Mouse (Mus musculus) left cerebral cortex, adult 18-20 months (tissue): ENCODE measurements around the gene 1700025G04Rik. TPM values are rescaled to one million over a fixed set of nuclear protein-coding genes. Genes with fewer than 3 reads are reported as not detected.
A peak's percentile ranks its signal among the peaks of the same experiment; 100 is the strongest.
"Not testable (repeated sequence)": the region's sequence is repeated elsewhere in the genome, so short reads cannot be mapped to it uniquely, and the experiment has no call there.

Source experiments
- DNase-seq, 2 experiments: peaks; one replicate each; pipeline ENCODE4 v3.0.0; 2021 to 2022; ENCODE audit warnings: low spot score in 2 of 2, mixed read lengths in 1 of 2
- total RNA-seq, 2 experiments: library from RNA; stranded (reverse); gene quantifications; 2 replicates each; pipeline ENCODE4 v1.2.3; 2021

1700025G04Rik gene
- total RNA-seq, 2 experiments from 2014 or later, result 69.7 to 72.8 TPM

GRCm38 (mm10) chr1:151863135-151863796 is 226.7 kb downstream of the 1700025G04Rik start:
- DNase-seq, result no peak

GRCm38 (mm10) chr1:151862109-151862508 is 227.8 kb downstream of the 1700025G04Rik start:
- DNase-seq, result no peak

GRCm38 (mm10) chr1:151861334-151861995 is 228.5 kb downstream of the 1700025G04Rik start:
- DNase-seq, result no peak

- DNase-seq, result no peak
Observed at GRCm38 (mm10) chr1:151858474-151858873, 231.5 kb downstream of the 1700025G04Rik start.

- no peak for DNase-seq
Observed at GRCm38 (mm10) chr1:151855561-151855960, 234.4 kb downstream of the 1700025G04Rik start.

- DNase-seq, result no peak
Observed at GRCm38 (mm10) chr1:151851976-151852375, 237.9 kb downstream of the 1700025G04Rik start.

- no peak for DNase-seq
Observed at GRCm38 (mm10) chr1:151851051-151851848, 238.7 kb downstream of the 1700025G04Rik start.

GRCm38 (mm10) chr1:151849993-151850608 is 239.8 kb downstream of the 1700025G04Rik start:
- DNase-seq, result no peak

GRCm38 (mm10) chr1:151848286-151848685 is 241.6 kb downstream of the 1700025G04Rik start:
- DNase-seq, result no peak

GRCm38 (mm10) chr1:151845926-151846782 is 243.8 kb downstream of the 1700025G04Rik start:
- peak in 1 of 2 experiments; percentile 10 for DNase-seq

- no peak for DNase-seq
Observed at GRCm38 (mm10) chr1:151845252-151845832, 244.6 kb downstream of the 1700025G04Rik start.

GRCm38 (mm10) chr1:151840345-151840744 is 249.6 kb downstream of the 1700025G04Rik start:
- DNase-seq, result not testable (repeated sequence)

- no peak for DNase-seq
Observed at GRCm38 (mm10) chr1:151835261-151835660, 254.7 kb downstream of the 1700025G04Rik start.

- DNase-seq, result no peak
Observed at GRCm38 (mm10) chr1:151831791-151832190, 258.1 kb downstream of the 1700025G04Rik start.

- DNase-seq, result peak in 1 of 2 experiments; percentile 17
Observed at GRCm38 (mm10) chr1:151825065-151825464, 264.9 kb downstream of the 1700025G04Rik start.

GRCm38 (mm10) chr1:151820457-151820856 is 269.5 kb downstream of the 1700025G04Rik start:
- peak; percentile 69 to 84 for DNase-seq

GRCm38 (mm10) chr1:151819190-151819589 is 270.7 kb downstream of the 1700025G04Rik start:
- DNase-seq, result no peak

GRCm38 (mm10) chr1:151816051-151816450 is 273.9 kb downstream of the 1700025G04Rik start:
- DNase-seq, result no peak

GRCm38 (mm10) chr1:151812004-151812712 is 277.8 kb downstream of the 1700025G04Rik start:
- no peak for DNase-seq
